In the genomic region with DNA sequence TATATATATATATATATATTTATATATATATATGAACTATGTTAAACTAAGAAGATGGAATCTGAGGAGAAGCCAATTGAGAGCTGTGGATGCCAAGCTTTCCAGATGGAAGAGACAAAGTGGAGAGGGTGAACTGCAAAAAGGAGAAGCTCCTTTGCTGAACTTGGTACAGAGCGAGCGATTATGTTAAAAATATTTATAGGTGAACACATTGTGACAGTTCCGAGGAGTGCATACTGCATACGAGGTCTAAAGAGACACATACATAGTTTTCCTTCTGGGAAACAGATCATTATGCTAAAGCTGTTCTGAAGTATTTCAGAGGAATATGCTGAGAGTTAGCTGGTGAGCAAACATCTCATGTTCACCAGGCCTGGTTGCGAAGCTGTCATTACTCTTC, we compare ENCODE assay signal across 13 mouse cellular contexts.
"Had no signal": no experiment of that assay in that cellular context is flagged by ENCODE, and none has a peak within 500 bp of the region (broad histone marks: within the 10 kb centered on the region; RNA-seq: fewer than 3 reads in every experiment).

No protein-coding gene starts in this region.

- ATAC-seq: midbrain, embryonic 16.5 days had no signal

- DNase-seq: lung, adult 18-20 months; lung, embryonic 14.5 days; lung, postnatal 10 days; lung, postnatal 4 days; retina, postnatal 1 day; right cerebral cortex, adult 18-20 months; right cerebral cortex, postnatal 25 days; right cerebral cortex, postnatal 4 days; spleen, adult 18-20 months; thymus, adult 18-20 months; thymus, postnatal 14 days; thymus, postnatal 36 days had no signal
